Mouse (Mus musculus) layer of hippocampus, postnatal 25 days (tissue): Measurements from ENCODE around the gene Tcl1b3. TPM values are rescaled to one million over a fixed set of nuclear protein-coding genes. Genes with fewer than 3 reads are reported as not detected.
"Not testable (repeated sequence)": the region's sequence is repeated elsewhere in the genome, so short reads cannot be mapped to it uniquely, and the experiment has no call there.

Experiments used
- DNase-seq, 2 experiments: peaks; one replicate each; pipeline ENCODE4 v3.0.0; 2022; ENCODE audit warnings: mixed read lengths in 2 of 2, low spot score in 1 of 2; ENCODE audit errors: extremely low spot score in 1 of 2
- total RNA-seq, 2 experiments: library from RNA; stranded (reverse); gene quantifications; 2 replicates each; pipeline ENCODE4 v1.2.3; 2021

Tcl1b3 gene
- total RNA-seq: not detected

- DNase-seq: not testable (repeated sequence)
Observed at GRCm38 (mm10) chr12:105190743-105191142, at the start of gene Tcl1b3. Gene Tcl1b3, plus strand, starts transcription at chr12:105191043.

GRCm38 (mm10) chr12:105143096-105143495, 47.7 kb upstream of the Tcl1b3 start:
- DNase-seq: no peak

- DNase-seq: not testable (repeated sequence)
Observed at GRCm38 (mm10) chr12:105144928-105145327, 45.9 kb upstream of the Tcl1b3 start.

- no peak for DNase-seq
Observed at GRCm38 (mm10) chr12:105145714-105146113, 45.1 kb upstream of the Tcl1b3 start, which contains the start of gene Tcl1b2. Gene Tcl1b2, plus strand, starts transcription at chr12:105146014.

- not testable (repeated sequence) for DNase-seq
Observed at GRCm38 (mm10) chr12:105155286-105155685, 35.6 kb upstream of the Tcl1b3 start.

GRCm38 (mm10) chr12:105158842-105159241, 32.0 kb upstream of the Tcl1b3 start:
- DNase-seq: no peak

GRCm38 (mm10) chr12:105159390-105159789, 31.5 kb upstream of the Tcl1b3 start, which contains the start of gene Tcl1b1:
Gene Tcl1b1, plus strand, starts transcription at chr12:105159690.
- no peak for DNase-seq

GRCm38 (mm10) chr12:105166734-105167133, 24.1 kb upstream of the Tcl1b3 start:
- no peak for DNase-seq

- DNase-seq: no peak
Observed at GRCm38 (mm10) chr12:105173366-105173765, 17.5 kb upstream of the Tcl1b3 start.

- DNase-seq: peak; percentile 40 to 78
Observed at GRCm38 (mm10) chr12:105174318-105174717, 16.5 kb upstream of the Tcl1b3 start.

- not testable (repeated sequence) for DNase-seq
Observed at GRCm38 (mm10) chr12:105176044-105176443, 14.8 kb upstream of the Tcl1b3 start, which contains the start of gene Tcl1b5. Gene Tcl1b5, plus strand, starts transcription at chr12:105176344.

GRCm38 (mm10) chr12:105181040-105181644, 9.7 kb upstream of the Tcl1b3 start:
- not testable (repeated sequence) for DNase-seq

- DNase-seq: peak; percentile 9 to 29
Observed at GRCm38 (mm10) chr12:105188980-105189379, 1.9 kb upstream of the Tcl1b3 start.

GRCm38 (mm10) chr12:105199684-105200497, 9.0 kb downstream of the Tcl1b3 start:
- not testable (repeated sequence) for DNase-seq

- not testable (repeated sequence) for DNase-seq
Observed at GRCm38 (mm10) chr12:105201657-105202056, 10.8 kb downstream of the Tcl1b3 start, which contains the start of gene Tcl1b4. Gene Tcl1b4, plus strand, starts transcription at chr12:105201957.

- DNase-seq: no peak
Observed at GRCm38 (mm10) chr12:105207071-105207470, 16.2 kb downstream of the Tcl1b3 start.

GRCm38 (mm10) chr12:105208441-105208840, 17.6 kb downstream of the Tcl1b3 start:
- no peak for DNase-seq

GRCm38 (mm10) chr12:105209231-105209630, 18.4 kb downstream of the Tcl1b3 start:
- DNase-seq: no peak

- DNase-seq: no peak
Observed at GRCm38 (mm10) chr12:105217101-105217760, 26.4 kb downstream of the Tcl1b3 start.

- DNase-seq: no peak
Observed at GRCm38 (mm10) chr12:105222601-105223319, 31.9 kb downstream of the Tcl1b3 start, which contains the start of gene Tcl1. Gene Tcl1, minus strand, starts transcription at chr12:105222793.
